Mouse (Mus musculus): ENCODE measurements around the gene Scube1. TPM values are rescaled to one million over a fixed set of nuclear protein-coding genes. Genes with fewer than 3 reads are reported as not detected.

The Scube1 gene
- polyA plus RNA-seq, 1 experiment from 2014 or later, result 9.4 TPM

GRCm38 (mm10) chr15:83601185-83601584 lies 123.6 kb downstream of the Scube1 start:
- no peak overlapping the region for H3K4me2 ChIP-seq (ENCODE audit: low read depth, low read length)
- H3K9me3 ChIP-seq (ENCODE audit: control insufficient read depth, low read length), result no peaks in the 10 kb centered on the region
- no peak overlapping the region for H3K4me3 ChIP-seq (ENCODE audit: low read depth, low read length)
- H3K36me3 ChIP-seq (ENCODE audit: control insufficient read depth, insufficient read depth, low read length), result no peaks in the 10 kb centered on the region
- H3K27ac ChIP-seq (ENCODE audit: low read depth, low read length), result no peak overlapping the region
- H3K27me3 ChIP-seq (ENCODE audit: control insufficient read depth, insufficient read depth, low read length), result no peaks in the 10 kb centered on the region
- H3K4me1 ChIP-seq (ENCODE audit: control insufficient read depth, insufficient read depth, low read length), result no peaks in the 10 kb centered on the region
- WGBS, result 78% methylated on average over 4 of the region's 4 CpGs
- ATAC-seq (ENCODE audit: low read depth), result no peak
- no peak overlapping the region for H3K9ac ChIP-seq (replicated peaks; ENCODE audit: low read depth, low read length)

DNA sequence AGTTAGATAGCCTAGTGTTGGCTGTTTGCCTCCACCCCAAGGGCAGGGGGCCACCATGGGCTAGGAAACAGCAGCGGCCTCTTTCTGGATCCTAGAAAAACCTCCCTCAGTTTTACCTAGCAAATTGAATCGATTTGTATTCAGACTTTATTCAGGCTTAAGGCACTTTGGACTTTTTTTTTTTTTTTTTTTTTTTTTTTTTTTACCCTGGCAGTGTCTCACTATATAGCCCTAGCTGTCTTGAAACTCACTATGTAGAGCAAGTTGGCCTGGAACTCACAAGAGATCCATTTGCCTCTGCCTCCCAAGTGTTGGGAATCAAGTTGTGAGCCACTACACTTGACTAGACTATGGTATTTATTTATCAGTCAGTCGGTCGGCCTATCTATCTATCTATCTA lies 128.0 kb downstream of the Scube1 start:
- WGBS, result 91% methylated on average over 4 of the region's 4 CpGs
- H3K4me2 ChIP-seq (ENCODE audit: low read depth, low read length), result no peak overlapping the region

GRCm38 (mm10) chr15:83595364-83595711 lies 129.5 kb downstream of the Scube1 start:
- Histone ChIP-seq H3K4me3 (ENCODE audit: low read depth, low read length) (peak overlapping the region; percentile 71), H3K36me3 (ENCODE audit: control insufficient read depth, insufficient read depth, low read length) (no peaks in the 10 kb centered on the region), H3K9me3 (ENCODE audit: control insufficient read depth, low read length) (no peaks in the 10 kb centered on the region), H3K27me3 (ENCODE audit: control insufficient read depth, insufficient read depth, low read length) (no peaks in the 10 kb centered on the region), H3K4me1 (ENCODE audit: control insufficient read depth, insufficient read depth, low read length) (peaks cover 12% of the 10 kb centered on the region; the same call in 1 of the 2 replicates), H3K27ac (ENCODE audit: low read depth, low read length) (peak overlapping the region; percentile 60; the same call in 1 of the 2 replicates), H3K9ac (replicated peaks; ENCODE audit: low read depth, low read length) (peak overlapping the region; percentile 66; the same call in 1 of the 2 replicates), H3K4me2 (ENCODE audit: low read depth, low read length) (peak overlapping the region; percentile 85)
- ATAC-seq (ENCODE audit: low read depth), result no peak
- WGBS, result 39% methylated on average over 7 of the region's 7 CpGs

More for the DNA sequence above, 128.0 kb downstream of the Scube1 start:
- Histone ChIP-seq H3K4me3 (ENCODE audit: low read depth, low read length) (no peak overlapping the region), H3K36me3 (ENCODE audit: control insufficient read depth, insufficient read depth, low read length) (no peaks in the 10 kb centered on the region), H3K27ac (ENCODE audit: low read depth, low read length) (no peak overlapping the region), H3K4me1 (ENCODE audit: control insufficient read depth, insufficient read depth, low read length) (peaks cover 12% of the 10 kb centered on the region; the same call in 1 of the 2 replicates), H3K9ac (replicated peaks; ENCODE audit: low read depth, low read length) (no peak overlapping the region), H3K9me3 (ENCODE audit: control insufficient read depth, low read length) (no peaks in the 10 kb centered on the region), H3K27me3 (ENCODE audit: control insufficient read depth, insufficient read depth, low read length) (no peaks in the 10 kb centered on the region)
- no peak for ATAC-seq (ENCODE audit: low read depth)

- WGBS, result under 1% methylated on average over 68 of the region's 68 CpGs
- peak within 1 kb of the TSS; percentile 66 for H3K9ac ChIP-seq (replicated peaks; ENCODE audit: low read depth, low read length)
- H3K27me3 ChIP-seq (ENCODE audit: control insufficient read depth, insufficient read depth, low read length), result no peaks in the 10 kb centered on the region
- H3K4me2 ChIP-seq (ENCODE audit: low read depth, low read length), result peak within 1 kb of the TSS; percentile 85
- H3K4me1 ChIP-seq (ENCODE audit: control insufficient read depth, insufficient read depth, low read length), result peaks cover 12% of the 10 kb centered on the region; the same call in 1 of the 2 replicates
- no peaks in the 10 kb centered on the region for H3K36me3 ChIP-seq (ENCODE audit: control insufficient read depth, insufficient read depth, low read length)
- H3K4me3 ChIP-seq (ENCODE audit: low read depth, low read length), result peak within 1 kb of the TSS; percentile 71
- no peaks in the 10 kb centered on the region for H3K9me3 ChIP-seq (ENCODE audit: control insufficient read depth, low read length)
- peak within 1 kb of the TSS; percentile 60 for H3K27ac ChIP-seq (ENCODE audit: low read depth, low read length)
- peak; percentile 95 for ATAC-seq (ENCODE audit: low read depth)
Observed at GRCm38 (mm10) chr15:83594513-83595363, 130.1 kb downstream of the Scube1 start, which contains the start of gene Ttll12. TSS of gene Ttll12 (minus strand) at chr15:83595157.

GRCm38 (mm10) chr15:83593702-83594512 lies 130.9 kb downstream of the Scube1 start:
- Histone ChIP-seq H3K4me3 (ENCODE audit: low read depth, low read length) (peak overlapping the region; percentile 71), H3K4me1 (ENCODE audit: control insufficient read depth, insufficient read depth, low read length) (peaks cover 12% of the 10 kb centered on the region; the same call in 1 of the 2 replicates), H3K9me3 (ENCODE audit: control insufficient read depth, low read length) (no peaks in the 10 kb centered on the region), H3K27me3 (ENCODE audit: control insufficient read depth, insufficient read depth, low read length) (no peaks in the 10 kb centered on the region), H3K9ac (replicated peaks; ENCODE audit: low read depth, low read length) (peak overlapping the region; percentile 66), H3K36me3 (ENCODE audit: control insufficient read depth, insufficient read depth, low read length) (no peaks in the 10 kb centered on the region), H3K27ac (ENCODE audit: low read depth, low read length) (no peak overlapping the region), H3K4me2 (ENCODE audit: low read depth, low read length) (peak overlapping the region; percentile 85)
- ATAC-seq (ENCODE audit: low read depth), result peak; percentile 41; the same call in 1 of the 2 replicates
- WGBS, result 9% methylated on average over 19 of the region's 19 CpGs

DNA sequence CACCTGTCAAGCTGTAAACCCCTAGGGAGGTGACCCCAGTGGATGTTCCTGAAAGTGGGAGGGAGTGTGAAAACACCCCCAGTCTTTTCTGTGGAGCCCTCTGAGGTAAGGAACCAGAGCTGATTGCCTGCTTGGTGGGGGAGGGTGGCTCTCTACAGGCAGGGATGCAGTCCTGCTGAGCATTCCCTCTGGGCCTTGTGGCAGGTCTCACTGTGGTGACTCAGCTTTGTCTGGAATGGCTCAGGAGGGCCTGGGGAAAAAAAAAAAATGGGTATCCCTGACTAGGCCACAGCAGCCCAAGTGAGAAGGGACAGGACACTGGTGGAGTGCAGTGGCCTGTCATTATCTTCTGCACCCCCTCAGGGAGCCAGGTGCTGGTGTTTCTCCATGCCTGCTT lies 131.6 kb downstream of the Scube1 start:
- Histone ChIP-seq H3K9ac (replicated peaks; ENCODE audit: low read depth, low read length) (peak overlapping the region; percentile 32; the same call in 1 of the 2 replicates), H3K4me3 (ENCODE audit: low read depth, low read length) (peak overlapping the region; percentile 71; the same call in 1 of the 2 replicates), H3K27ac (ENCODE audit: low read depth, low read length) (no peak overlapping the region), H3K9me3 (ENCODE audit: control insufficient read depth, low read length) (no peaks in the 10 kb centered on the region), H3K27me3 (ENCODE audit: control insufficient read depth, insufficient read depth, low read length) (no peaks in the 10 kb centered on the region), H3K36me3 (ENCODE audit: control insufficient read depth, insufficient read depth, low read length) (0 out of 2 replicates have a peak, but pooled peaks cover 3% of the 10 kb centered on the region), H3K4me2 (ENCODE audit: low read depth, low read length) (peak overlapping the region; percentile 85; the same call in 1 of the 2 replicates), H3K4me1 (ENCODE audit: control insufficient read depth, insufficient read depth, low read length) (peaks cover 12% of the 10 kb centered on the region; the same call in 1 of the 2 replicates)
- no peak for ATAC-seq (ENCODE audit: low read depth)

DNA sequence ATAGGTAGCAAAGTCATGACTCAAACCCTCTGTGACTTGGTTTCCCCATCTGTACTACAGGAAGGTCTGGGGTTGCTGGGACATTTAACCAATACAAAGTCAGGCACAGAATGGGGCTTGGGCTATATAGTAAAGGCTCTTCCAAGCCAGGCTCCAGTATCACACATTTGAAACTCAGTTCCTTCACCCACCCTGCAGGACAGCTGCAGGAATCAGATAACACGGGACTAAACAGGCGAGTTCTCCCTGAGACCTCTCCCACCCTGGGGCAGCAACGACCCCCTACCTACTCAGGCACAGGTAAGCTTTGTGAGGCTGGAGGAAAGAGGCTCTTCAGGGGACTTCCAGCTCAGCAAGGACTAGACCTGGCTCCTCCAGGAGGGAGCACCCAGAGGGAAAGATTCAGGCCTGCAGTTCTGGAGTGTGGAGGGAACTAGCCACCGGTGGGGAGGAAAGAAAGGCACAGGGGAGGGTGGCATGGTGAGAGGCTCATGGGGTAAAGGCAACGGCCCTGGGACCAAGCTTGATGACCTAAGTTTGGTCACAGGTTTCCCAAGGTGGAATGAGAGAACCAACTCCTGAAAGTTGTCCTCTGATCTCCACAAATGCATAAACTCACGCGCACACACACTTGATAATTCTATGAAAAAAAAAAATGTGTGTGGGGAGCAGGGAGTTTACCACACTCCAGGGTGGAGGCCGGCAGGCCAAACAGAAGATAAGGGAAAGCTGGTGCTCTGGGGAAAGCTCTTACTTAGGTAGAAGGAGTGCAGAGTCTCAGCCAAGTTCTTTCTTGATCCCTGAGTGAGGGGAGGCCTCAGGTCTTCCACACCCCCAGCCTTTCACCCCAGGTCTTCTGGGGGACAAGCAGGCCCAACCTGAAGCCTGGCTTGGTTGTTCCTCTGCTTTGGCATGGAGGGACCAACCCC lies 132.3 kb downstream of the Scube1 start:
- Histone ChIP-seq H3K4me3 (ENCODE audit: low read depth, low read length) (no peak overlapping the region), H3K9ac (replicated peaks; ENCODE audit: low read depth, low read length) (peak overlapping the region; percentile 32; the same call in 1 of the 2 replicates), H3K27ac (ENCODE audit: low read depth, low read length) (no peak overlapping the region), H3K36me3 (ENCODE audit: control insufficient read depth, insufficient read depth, low read length) (0 out of 2 replicates have a peak, but pooled peaks cover 3% of the 10 kb centered on the region), H3K9me3 (ENCODE audit: control insufficient read depth, low read length) (no peaks in the 10 kb centered on the region), H3K27me3 (ENCODE audit: control insufficient read depth, insufficient read depth, low read length) (no peaks in the 10 kb centered on the region), H3K4me1 (ENCODE audit: control insufficient read depth, insufficient read depth, low read length) (peaks cover 12% of the 10 kb centered on the region; the same call in 1 of the 2 replicates), H3K4me2 (ENCODE audit: low read depth, low read length) (peak overlapping the region; percentile 85; the same call in 1 of the 2 replicates)
- WGBS, result 87% methylated on average over 8 of the region's 8 CpGs
- no peak for ATAC-seq (ENCODE audit: low read depth)

GRCm38 (mm10) chr15:83591758-83592157 lies 133.1 kb downstream of the Scube1 start:
- WGBS, result 92% methylated on average over 6 of the region's 6 CpGs
- H3K27me3 ChIP-seq (ENCODE audit: control insufficient read depth, insufficient read depth, low read length), result no peaks in the 10 kb centered on the region
- H3K9me3 ChIP-seq (ENCODE audit: control insufficient read depth, low read length), result no peaks in the 10 kb centered on the region; the same call in 1 of the 2 replicates
- H3K27ac ChIP-seq (ENCODE audit: low read depth, low read length), result no peak overlapping the region
- peaks cover 12% of the 10 kb centered on the region; the same call in 1 of the 2 replicates for H3K4me1 ChIP-seq (ENCODE audit: control insufficient read depth, insufficient read depth, low read length)
- no peak overlapping the region for H3K9ac ChIP-seq (replicated peaks; ENCODE audit: low read depth, low read length)
- H3K36me3 ChIP-seq (ENCODE audit: control insufficient read depth, insufficient read depth, low read length), result peaks cover 10% of the 10 kb centered on the region
- no peak for ATAC-seq (ENCODE audit: low read depth)
- H3K4me3 ChIP-seq (ENCODE audit: low read depth, low read length), result no peak overlapping the region
- H3K4me2 ChIP-seq (ENCODE audit: low read depth, low read length), result no peak overlapping the region

All from neural tube, embryonic 14.5 days (tissue).